Mouse (Mus musculus): ENCODE data around the gene Treml2.
"Not testable (repeated sequence)": the region's sequence is repeated elsewhere in the genome, so short reads cannot be mapped to it uniquely, and the experiment has no call there.

The Treml2 gene

GRCm38 (mm10) chr17:48281739-48282085 is 17.6 kb upstream of the Treml2 start:
- in situ Hi-C loops (cut with MboI; ENCODE audit: unreplicated experiment in 2 of 2), result loop anchor here in 1 of 2 experiments (25.0 kb wide), 1 partner anchor 1131 kb away; no protein-coding TSS in a partner anchor

- in situ Hi-C loops (cut with MboI; ENCODE audit: unreplicated experiment in 2 of 2), result loop anchor here in 1 of 2 experiments (25.0 kb wide), 1 partner anchor 1126 kb away; no protein-coding TSS in a partner anchor
Observed at GRCm38 (mm10) chr17:48286765-48287164, 12.5 kb upstream of the Treml2 start.

GRCm38 (mm10) chr17:48287276-48287675 is 12.0 kb upstream of the Treml2 start:
- in situ Hi-C loops (cut with MboI; ENCODE audit: unreplicated experiment in 2 of 2), result loop anchor here in 1 of 2 experiments (25.0 kb wide), 1 partner anchor 1125 kb away; no protein-coding TSS in a partner anchor

GRCm38 (mm10) chr17:48293500-48294194 is 5.7 kb upstream of the Treml2 start:
- in situ Hi-C loops (cut with MboI; ENCODE audit: unreplicated experiment in 2 of 2), result loop anchor here in 1 of 2 experiments (5.0 to 25.0 kb wide), 4 partner anchors 39 to 1119 kb away; partner anchors contain the start of gene Oard1

- in situ Hi-C loops (cut with MboI; ENCODE audit: unreplicated experiment in 2 of 2), result loop anchor here in 1 of 2 experiments (25.0 kb wide), 1 partner anchor 1113 kb away; no protein-coding TSS in a partner anchor
Observed at GRCm38 (mm10) chr17:48299756-48300155, 458 bp downstream of the Treml2 start.

GRCm38 (mm10) chr17:48300199-48300598 is 901 bp downstream of the Treml2 start:
- in situ Hi-C loops (cut with MboI; ENCODE audit: unreplicated experiment in 2 of 2), result no loop called here

- in situ Hi-C loops (cut with MboI; ENCODE audit: unreplicated experiment in 2 of 2), result no loop called here
Observed at GRCm38 (mm10) chr17:48300861-48301260, 1.6 kb downstream of the Treml2 start.

GRCm38 (mm10) chr17:48301792-48302191 is 2.5 kb downstream of the Treml2 start:
- in situ Hi-C loops (cut with MboI; ENCODE audit: unreplicated experiment in 2 of 2), result no loop called here

GRCm38 (mm10) chr17:48312124-48312523 is 12.8 kb downstream of the Treml2 start:
- in situ Hi-C loops (cut with MboI; ENCODE audit: unreplicated experiment in 2 of 2), result no loop called here

- in situ Hi-C loops (cut with MboI; ENCODE audit: unreplicated experiment in 2 of 2), result not testable (repeated sequence)
Observed at GRCm38 (mm10) chr17:48315905-48316579, 16.7 kb downstream of the Treml2 start, which contains the start of gene B430306N03Rik. B430306N03Rik (plus strand) TSS chr17:48316141.

- in situ Hi-C loops (cut with MboI; ENCODE audit: unreplicated experiment in 2 of 2), result no loop called here
Observed at GRCm38 (mm10) chr17:48318686-48319085, 19.4 kb downstream of the Treml2 start.

GRCm38 (mm10) chr17:48321279-48321678 is 22.0 kb downstream of the Treml2 start:
- in situ Hi-C loops (cut with MboI; ENCODE audit: unreplicated experiment in 2 of 2), result no loop called here

GRCm38 (mm10) chr17:48323236-48323635 is 23.9 kb downstream of the Treml2 start:
- in situ Hi-C loops (cut with MboI; ENCODE audit: unreplicated experiment in 2 of 2), result no loop called here

- in situ Hi-C loops (cut with MboI; ENCODE audit: unreplicated experiment in 2 of 2), result no loop called here
Observed at GRCm38 (mm10) chr17:48324258-48324657, 25.0 kb downstream of the Treml2 start.

GRCm38 (mm10) chr17:48325093-48325492 is 25.8 kb downstream of the Treml2 start:
- in situ Hi-C loops (cut with MboI; ENCODE audit: unreplicated experiment in 2 of 2), result loop anchor here in 1 of 2 experiments (25.0 kb wide), 1 partner anchor 413 kb away; the partner anchor contains the start of gene Foxp4

GRCm38 (mm10) chr17:48325638-48326037 is 26.3 kb downstream of the Treml2 start:
- in situ Hi-C loops (cut with MboI; ENCODE audit: unreplicated experiment in 2 of 2), result loop anchor here in 1 of 2 experiments (25.0 kb wide), 1 partner anchor 413 kb away; the partner anchor contains the start of gene Foxp4

- in situ Hi-C loops (cut with MboI; ENCODE audit: unreplicated experiment in 2 of 2), result loop anchor here in 1 of 2 experiments (25.0 kb wide), 1 partner anchor 414 kb away; the partner anchor contains the start of gene Foxp4
Observed at GRCm38 (mm10) chr17:48326656-48327055, 27.4 kb downstream of the Treml2 start.

- in situ Hi-C loops (cut with MboI; ENCODE audit: unreplicated experiment in 2 of 2), result loop anchor here (5.0 to 25.0 kb wide), 2 partner anchors 40 to 420 kb away; partner anchors contain the start of gene Foxp4 (in 1 of the 2)
Observed at GRCm38 (mm10) chr17:48332524-48332923, 33.2 kb downstream of the Treml2 start.

GRCm38 (mm10) chr17:48334186-48334585 is 34.9 kb downstream of the Treml2 start:
- in situ Hi-C loops (cut with MboI; ENCODE audit: unreplicated experiment in 2 of 2), result loop anchor here (5.0 to 25.0 kb wide), 2 partner anchors 42 to 422 kb away; partner anchors contain the start of gene Foxp4 (in 1 of the 2)

GRCm38 (mm10) chr17:48336857-48337256 is 37.6 kb downstream of the Treml2 start:
- in situ Hi-C loops (cut with MboI; ENCODE audit: unreplicated experiment in 2 of 2), result loop anchor here (5.0 to 25.0 kb wide), 6 partner anchors 60 to 545 kb away; partner anchors contain the start of gene Foxp4 (in 1 of the 2)

GRCm38 (mm10) chr17:48340267-48340666 is 41.0 kb downstream of the Treml2 start:
- in situ Hi-C loops (cut with MboI; ENCODE audit: unreplicated experiment in 2 of 2), result loop anchor here in 1 of 2 experiments (25.0 kb wide), 1 partner anchor 428 kb away; the partner anchor contains the start of gene Foxp4
